Mouse (Mus musculus): Measurements from ENCODE around the gene Gpr107. TPM values are rescaled to one million over a fixed set of nuclear protein-coding genes. Genes with fewer than 3 reads are reported as not detected.
"Not testable (repeated sequence)": the region's sequence is repeated elsewhere in the genome, so short reads cannot be mapped to it uniquely, and the experiment has no call there.

Gene Gpr107
- total and polyA plus RNA-seq, 2 experiments, result 8.3 to 10.0 TPM

GRCm38 (mm10) chr2:31163361-31164118 lies 11.4 kb downstream of the Gpr107 start:
- Histone ChIP-seq H3K27ac (replicated peaks; ENCODE audit: insufficient read depth, low read depth, low read length) (no peak overlapping the region), H3K4me1 (ENCODE audit: control insufficient read depth, insufficient read depth, low read length) (peaks cover 7% of the 10 kb centered on the region; the same call in 1 of the 2 replicates), H3K9ac (ENCODE audit: low read depth, low read length) (no peak overlapping the region), H3K79me2 (ENCODE audit: control insufficient read depth, insufficient read depth, low read length) (peaks cover 28% of the 10 kb centered on the region), H3K4me3 (ENCODE audit: insufficient read depth, low read depth, low read length) (no peak overlapping the region), H3K36me3 (ENCODE audit: control insufficient read depth, insufficient read depth, low read length) (peaks cover 7% of the 10 kb centered on the region), H3K27me3 (ENCODE audit: control insufficient read depth, insufficient read depth, low read length) (no peaks in the 10 kb centered on the region)
- 67% methylated on average over 11 of the region's 11 CpGs for WGBS
- no peak for TF ChIP-seq CTCF (IDR thresholded peaks at IDR 0.05; ENCODE audit: low read depth, low read length)
- TF ChIP-seq POLR2A (IDR thresholded peaks at IDR 0.05; ENCODE audit: extremely low read depth, insufficient read depth, low read length), result no peak
- no peak for DNase-seq (ENCODE audit: extremely low read depth, low read depth, low spot score)

- DNase-seq (ENCODE audit: extremely low read depth, low read depth, low spot score), result no peak
- Histone ChIP-seq H3K27ac (replicated peaks; ENCODE audit: insufficient read depth, low read depth, low read length) (peak overlapping the region; percentile 54), H3K36me3 (ENCODE audit: control insufficient read depth, insufficient read depth, low read length) (peaks cover 18% of the 10 kb centered on the region), H3K4me1 (ENCODE audit: control insufficient read depth, insufficient read depth, low read length) (peaks cover 6% of the 10 kb centered on the region; the same call in 1 of the 2 replicates), H3K4me3 (ENCODE audit: insufficient read depth, low read depth, low read length) (no peak overlapping the region), H3K9ac (ENCODE audit: low read depth, low read length) (no peak overlapping the region), H3K27me3 (ENCODE audit: control insufficient read depth, insufficient read depth, low read length) (no peaks in the 10 kb centered on the region), H3K79me2 (ENCODE audit: control insufficient read depth, insufficient read depth, low read length) (peaks cover 23% of the 10 kb centered on the region)
- 74% methylated on average over 5 of the region's 5 CpGs for WGBS
- TF ChIP-seq POLR2A (IDR thresholded peaks at IDR 0.05; ENCODE audit: extremely low read depth, insufficient read depth, low read length) (no peak), CTCF (IDR thresholded peaks at IDR 0.05; ENCODE audit: low read depth, low read length) (no peak)
Observed at GRCm38 (mm10) chr2:31164841-31165455, 12.8 kb downstream of the Gpr107 start.

- TF ChIP-seq POLR2A (IDR thresholded peaks at IDR 0.05; ENCODE audit: extremely low read depth, insufficient read depth, low read length) (no peak), CTCF (IDR thresholded peaks at IDR 0.05; ENCODE audit: low read depth, low read length) (no peak)
- Histone ChIP-seq H3K36me3 (ENCODE audit: control insufficient read depth, insufficient read depth, low read length) (peaks cover 21% of the 10 kb centered on the region), H3K4me3 (ENCODE audit: insufficient read depth, low read depth, low read length) (no peak overlapping the region), H3K27me3 (ENCODE audit: control insufficient read depth, insufficient read depth, low read length) (no peaks in the 10 kb centered on the region), H3K27ac (replicated peaks; ENCODE audit: insufficient read depth, low read depth, low read length) (peak overlapping the region; percentile 54), H3K79me2 (ENCODE audit: control insufficient read depth, insufficient read depth, low read length) (peaks cover 21% of the 10 kb centered on the region), H3K4me1 (ENCODE audit: control insufficient read depth, insufficient read depth, low read length) (peaks cover under 1% of the 10 kb centered on the region; the same call in 1 of the 2 replicates), H3K9ac (ENCODE audit: low read depth, low read length) (no peak overlapping the region)
- WGBS, result 74% methylated on average over 4 of the region's 4 CpGs
- DNase-seq (ENCODE audit: extremely low read depth, low read depth, low spot score), result no peak
Observed at GRCm38 (mm10) chr2:31165529-31165928, 13.4 kb downstream of the Gpr107 start.

GRCm38 (mm10) chr2:31167571-31167970 lies 15.5 kb downstream of the Gpr107 start:
- Histone ChIP-seq H3K79me2 (ENCODE audit: control insufficient read depth, insufficient read depth, low read length) (peaks cover 13% of the 10 kb centered on the region; the same call in 1 of the 2 replicates), H3K36me3 (ENCODE audit: control insufficient read depth, insufficient read depth, low read length) (peaks cover 34% of the 10 kb centered on the region)
- not testable (repeated sequence) for DNase-seq (ENCODE audit: extremely low read depth, low read depth, low spot score); H3K27ac ChIP-seq (replicated peaks; ENCODE audit: insufficient read depth, low read depth, low read length); H3K4me3 ChIP-seq (ENCODE audit: insufficient read depth, low read depth, low read length); H3K4me1 ChIP-seq (ENCODE audit: control insufficient read depth, insufficient read depth, low read length); H3K27me3 ChIP-seq (ENCODE audit: control insufficient read depth, insufficient read depth, low read length); H3K9ac ChIP-seq (ENCODE audit: low read depth, low read length)
- 82% methylated on average over 2 of the region's 2 CpGs for WGBS

- no peak for DNase-seq (ENCODE audit: extremely low read depth, low read depth, low spot score)
- Histone ChIP-seq H3K4me1 (ENCODE audit: control insufficient read depth, insufficient read depth, low read length) (peaks cover 11% of the 10 kb centered on the region; the same call in 1 of the 2 replicates), H3K4me3 (ENCODE audit: insufficient read depth, low read depth, low read length) (no peak overlapping the region), H3K36me3 (ENCODE audit: control insufficient read depth, insufficient read depth, low read length) (peaks cover 38% of the 10 kb centered on the region), H3K27ac (replicated peaks; ENCODE audit: insufficient read depth, low read depth, low read length) (no peak overlapping the region), H3K9ac (ENCODE audit: low read depth, low read length) (no peak overlapping the region), H3K79me2 (ENCODE audit: control insufficient read depth, insufficient read depth, low read length) (peaks cover 7% of the 10 kb centered on the region; the same call in 1 of the 2 replicates), H3K27me3 (ENCODE audit: control insufficient read depth, insufficient read depth, low read length) (no peaks in the 10 kb centered on the region)
- WGBS, result 86% methylated on average over 10 of the region's 10 CpGs
- TF ChIP-seq CTCF (IDR thresholded peaks at IDR 0.05; ENCODE audit: low read depth, low read length), result no peak
Observed at GRCm38 (mm10) chr2:31169001-31169400, 16.9 kb downstream of the Gpr107 start.

- 81% methylated on average over 6 of the region's 6 CpGs for WGBS
- DNase-seq (ENCODE audit: extremely low read depth, low read depth, low spot score), result no peak
- peaks cover 46% of the 10 kb centered on the region for H3K36me3 ChIP-seq (ENCODE audit: control insufficient read depth, insufficient read depth, low read length)
Observed at GRCm38 (mm10) chr2:31170164-31170563, 18.0 kb downstream of the Gpr107 start.

More at GRCm38 (mm10) chr2:31170164-31170563, 18.0 kb downstream of the Gpr107 start:
- Histone ChIP-seq H3K27me3 (ENCODE audit: control insufficient read depth, insufficient read depth, low read length) (no peaks in the 10 kb centered on the region), H3K9ac (ENCODE audit: low read depth, low read length) (no peak overlapping the region), H3K4me1 (ENCODE audit: control insufficient read depth, insufficient read depth, low read length) (peaks cover 11% of the 10 kb centered on the region; the same call in 1 of the 2 replicates), H3K4me3 (ENCODE audit: insufficient read depth, low read depth, low read length) (no peak overlapping the region), H3K79me2 (ENCODE audit: control insufficient read depth, insufficient read depth, low read length) (peaks cover 2% of the 10 kb centered on the region; the same call in 1 of the 2 replicates), H3K27ac (replicated peaks; ENCODE audit: insufficient read depth, low read depth, low read length) (no peak overlapping the region)
- TF ChIP-seq POLR2A (IDR thresholded peaks at IDR 0.05; ENCODE audit: extremely low read depth, insufficient read depth, low read length), result no peak
- no peak for TF ChIP-seq CTCF (IDR thresholded peaks at IDR 0.05; ENCODE audit: low read depth, low read length)

Data from liver, adult 2 months (tissue).